In the genomic region with DNA sequence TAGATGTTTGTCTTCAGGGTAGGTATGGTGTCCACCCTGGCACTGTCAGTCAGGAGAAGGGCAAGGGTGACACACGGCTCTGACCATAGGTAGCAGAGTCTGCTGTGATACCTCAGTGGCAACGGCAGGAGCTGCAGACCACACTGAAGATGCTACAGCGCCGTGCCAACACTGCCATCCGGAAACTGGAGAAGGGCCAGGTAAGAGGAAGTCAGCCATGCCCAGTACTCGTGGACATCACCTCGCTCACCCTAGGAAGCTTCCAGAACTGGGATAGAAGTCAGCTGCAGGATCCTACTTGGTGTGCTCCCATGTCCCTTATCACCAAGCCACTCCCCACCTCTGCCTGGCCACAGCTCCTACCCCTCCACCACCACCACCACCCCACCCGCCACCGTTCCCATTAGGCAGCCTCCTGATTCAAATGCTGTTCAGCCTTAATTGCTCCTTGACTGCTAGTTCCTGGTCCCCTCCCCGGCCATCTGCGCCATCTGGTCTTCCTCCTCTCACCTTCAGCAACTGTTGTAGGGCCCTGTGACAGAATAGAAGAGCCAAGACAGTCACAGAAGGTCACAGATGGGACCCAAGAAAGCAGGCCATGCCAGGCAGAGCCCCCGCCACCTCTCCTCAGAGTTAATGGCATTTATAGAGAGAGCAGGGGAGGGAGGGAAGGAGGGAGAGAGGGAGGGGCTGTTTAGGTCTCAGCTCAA, we compare ENCODE assay signal across 23 mouse cellular contexts. TPM values are rescaled to one million over a fixed set of nuclear protein-coding genes. Genes with fewer than 3 reads are reported as not detected.
DNase-seq lines count a peak whose midpoint lies in the region; ATAC-seq and TF ChIP-seq lines count a peak whose summit lies in the region.
"Had no signal": no experiment of that assay in that cellular context is flagged by ENCODE, and none has a peak within 500 bp of the region (broad histone marks: within the 10 kb centered on the region; RNA-seq: fewer than 3 reads in every experiment).

No protein-coding gene starts in this region.

- peaks cover 25% of the 10 kb centered on the region for H3K4me1 ChIP-seq in hindbrain, embryonic 10.5 days (replicated peaks)
- peaks cover 3% of the 10 kb centered on the region; the same call in 1 of the 2 replicates for H3K4me1 ChIP-seq in hindbrain, embryonic 14.5 days (replicated peaks; ENCODE audit: control insufficient read depth, insufficient read depth, low read length)
- H3K4me1 ChIP-seq in cerebellum, adult 2 months (ENCODE audit: control insufficient read depth, insufficient read depth, low read length) = peaks cover 57% of the 10 kb centered on the region
- peaks cover 28% of the 10 kb centered on the region for H3K4me1 ChIP-seq in hindbrain, embryonic 13.5 days (replicated peaks)

- H3K9me3 ChIP-seq in hindbrain, embryonic 10.5 days = no peaks in the 10 kb centered on the region
- no peaks in the 10 kb centered on the region for H3K9me3 ChIP-seq in hindbrain, embryonic 14.5 days (ENCODE audit: control insufficient read depth, low read length)
- no peaks in the 10 kb centered on the region for H3K9me3 ChIP-seq in hindbrain, embryonic 13.5 days
- H3K9me3 ChIP-seq: embryonic facial prominence, embryonic 15.5 days; heart, embryonic 13.5 days; kidney, embryonic 15.5 days; limb, embryonic 12.5 days; liver, embryonic 13.5 days; lung, embryonic 15.5 days; midbrain, embryonic 13.5 days had no signal

- WGBS in hindbrain, embryonic 10.5 days = 90% methylated on average over 12 of the region's 12 CpGs
- whole genome bisulfite sequencing in hindbrain, embryonic 14.5 days = 83% methylated on average over 12 of the region's 12 CpGs
- WGBS in cerebellum, adult 2 months = 8% methylated on average over 12 of the region's 12 CpGs
- 79% methylated on average over 12 of the region's 12 CpGs for WGBS in hindbrain, embryonic 13.5 days

- peaks cover 12% of the 10 kb centered on the region for H3K27me3 ChIP-seq in hindbrain, embryonic 10.5 days (ENCODE audit: insufficient read depth, poor library complexity, severe bottlenecking)
- H3K27me3 ChIP-seq in hindbrain, embryonic 14.5 days (ENCODE audit: control insufficient read depth, insufficient read depth, low read length) = no peaks in the 10 kb centered on the region
- no peaks in the 10 kb centered on the region for H3K27me3 ChIP-seq in cerebellum, adult 2 months (ENCODE audit: control insufficient read depth, insufficient read depth, low read length)
- H3K27me3 ChIP-seq in hindbrain, embryonic 13.5 days = peaks cover 4% of the 10 kb centered on the region

- no peak overlapping the region for H3K4me2 ChIP-seq in hindbrain, embryonic 14.5 days (replicated peaks)
- H3K4me2 ChIP-seq in hindbrain, embryonic 13.5 days = no peak overlapping the region
- H3K4me2 ChIP-seq: embryonic facial prominence, embryonic 15.5 days; heart, embryonic 13.5 days; kidney, embryonic 15.5 days; limb, embryonic 12.5 days; liver, embryonic 13.5 days; lung, embryonic 15.5 days; midbrain, embryonic 13.5 days had no signal

- no peak; the same call in 1 of the 2 replicates for TF ChIP-seq CTCF in cerebellum, adult 2 months (IDR thresholded peaks at IDR 0.05; ENCODE audit: borderline replicate concordance, insufficient read depth, low read depth, low read length)
- TF ChIP-seq CTCF in layer of hippocampus, adult 2 months (conservative IDR thresholded peaks at IDR 0.05) = no peak

- ATAC-seq in hindbrain, embryonic 14.5 days (ENCODE audit: low FRiP score) = no peak
- ATAC-seq in hindbrain, embryonic 13.5 days (ENCODE audit: low FRiP score) = no peak
- ATAC-seq: intestine, embryonic 16.5 days; midbrain, embryonic 13.5 days had no signal

- intact Hi-C loops in left cerebral cortex, postnatal 10 days (cut with DNase I) = no loop called here

- H3K27ac ChIP-seq in hindbrain, embryonic 10.5 days = peak overlapping the region; percentile 56
- H3K27ac ChIP-seq in hindbrain, embryonic 14.5 days = no peak overlapping the region
- H3K27ac ChIP-seq in cerebellum, adult 2 months (ENCODE audit: insufficient read depth, low read length) = peak overlapping the region; percentile 84
- no peak overlapping the region for H3K27ac ChIP-seq in hindbrain, embryonic 13.5 days
- H3K27ac ChIP-seq in layer of hippocampus, adult 2 months = no peak overlapping the region
- H3K27ac ChIP-seq: embryonic facial prominence, embryonic 15.5 days; heart, embryonic 13.5 days; kidney, embryonic 15.5 days; left cerebral cortex, adult 2 months; limb, embryonic 12.5 days; liver, embryonic 13.5 days; lung, embryonic 15.5 days; macrophage; midbrain, embryonic 13.5 days had no signal

- no peak for TF ChIP-seq POLR2A in cerebellum, adult 2 months (IDR thresholded peaks at IDR 0.05; ENCODE audit: borderline replicate concordance, insufficient read depth, low read length)

- H3K36me3 ChIP-seq in hindbrain, embryonic 10.5 days = peaks cover 58% of the 10 kb centered on the region
- H3K36me3 ChIP-seq in hindbrain, embryonic 14.5 days (replicated peaks; ENCODE audit: control insufficient read depth, insufficient read depth) = peaks cover 20% of the 10 kb centered on the region
- H3K36me3 ChIP-seq in hindbrain, embryonic 13.5 days = peaks cover 30% of the 10 kb centered on the region

- H3K4me3 ChIP-seq in hindbrain, embryonic 10.5 days = no peak overlapping the region
- no peak overlapping the region for H3K4me3 ChIP-seq in hindbrain, embryonic 14.5 days (replicated peaks; ENCODE audit: low read length)
- no peak overlapping the region for H3K4me3 ChIP-seq in cerebellum, adult 2 months (replicated peaks; ENCODE audit: insufficient read depth, low read depth, low read length)
- H3K4me3 ChIP-seq in hindbrain, embryonic 13.5 days = no peak overlapping the region
- H3K4me3 ChIP-seq in layer of hippocampus, adult 2 months = no peak overlapping the region
- H3K4me3 ChIP-seq: embryonic facial prominence, embryonic 15.5 days; heart, embryonic 13.5 days; kidney, embryonic 15.5 days; left cerebral cortex, adult 2 months; limb, embryonic 12.5 days; liver, embryonic 13.5 days; lung, embryonic 15.5 days; midbrain, embryonic 13.5 days had no signal

- no peak overlapping the region for H3K9ac ChIP-seq in hindbrain, embryonic 14.5 days
- H3K9ac ChIP-seq in hindbrain, embryonic 13.5 days = peak overlapping the region; percentile 24; the same call in 1 of the 2 replicates
- H3K9ac ChIP-seq: embryonic facial prominence, embryonic 15.5 days; heart, embryonic 13.5 days; kidney, embryonic 15.5 days; limb, embryonic 12.5 days; liver, embryonic 13.5 days; lung, embryonic 15.5 days; midbrain, embryonic 13.5 days had no signal

- DNase-seq in hindbrain, embryonic 10.5 days (ENCODE audit: low spot score) = no peak
- DNase-seq in hindbrain, embryonic 14.5 days (ENCODE audit: low spot score) = no peak
- DNase-seq in brain, adult 2 months (ENCODE audit: low read depth, low spot score) = peak; percentile 98
- DNase-seq in cerebellum, adult 2 months = peak; percentile 92 to 95
- no peak for DNase-seq in layer of hippocampus, adult 2 months (ENCODE audit: low spot score in 2 of 2)
- DNase-seq in left cerebral cortex, postnatal 10 days (ENCODE audit: extremely low spot score in 1 of 2, low spot score in 2 of 2) = no peak
- DNase-seq: adrenal gland, postnatal 10 days; embryo, embryonic 11 days; heart, postnatal 36 days; liver, embryonic 13.5 days; right cerebral cortex, postnatal 14 days; thymus, postnatal 36 days had no signal

RNA-seq across cellular contexts. Expression of gene Tcte1, which starts 4.3 kb away (rescaled TPM):
- polyA plus RNA-seq in hindbrain, embryonic 10.5 days (2016; fragmentation: Nextera tagmentation; extraction: Ambion mirVana) = 1.7 and 3.8 TPM in 2 replicates
- polyA plus RNA-seq in hindbrain, embryonic 14.5 days (2014; fragmentation: Nextera tagmentation; extraction: Ambion mirVana) = 3.8 TPM in 2 replicates
- 0.61 and 0.74 TPM in 2 replicates for polyA plus RNA-seq in cerebellum, adult 2 months (2012; rRNA removed)
- polyA plus RNA-seq in hindbrain, embryonic 13.5 days (2015; fragmentation: Nextera tagmentation; extraction: Ambion mirVana) = 3.0 TPM in 2 replicates
- total RNA-seq in layer of hippocampus, adult 2 months (2021) = 1 to 10 TPM in 1 of 2 experiments, under 1 TPM in 1; 0.56 to 1.0 TPM
- total RNA-seq in left cerebral cortex, postnatal 10 days (2021) = 1 to 10 TPM in 1 of 2 experiments, under 1 TPM in 1; 0.45 to 1.0 TPM
- total RNA-seq: adrenal gland, postnatal 10 days; heart, postnatal 36 days had no signal
- polyA plus RNA-seq: liver, embryonic 13.5 days; macrophage had no signal

RNA-seq across cellular contexts. Expression of gene Aars2, which starts 12.3 kb away (rescaled TPM):
- polyA plus RNA-seq in hindbrain, embryonic 10.5 days (2016; fragmentation: Nextera tagmentation; extraction: Ambion mirVana) = 27.7 and 35.0 TPM in 2 replicates
- polyA plus RNA-seq in hindbrain, embryonic 14.5 days (2014; fragmentation: Nextera tagmentation; extraction: Ambion mirVana) = 15.2 and 15.8 TPM in 2 replicates
- polyA plus RNA-seq in cerebellum, adult 2 months (2012; rRNA removed) = 43.9 and 44.3 TPM in 2 replicates
- polyA plus RNA-seq in hindbrain, embryonic 13.5 days (2015; fragmentation: Nextera tagmentation; extraction: Ambion mirVana) = 17.4 and 19.1 TPM in 2 replicates
- 10 to 100 TPM; 25.2 to 26.3 TPM for total RNA-seq in layer of hippocampus, adult 2 months (2021)
- total RNA-seq in left cerebral cortex, postnatal 10 days (2021) = 10 to 100 TPM; 21.2 to 23.4 TPM

RNA-seq across cellular contexts. Expression of gene Tmem151b, which starts 30.6 kb away (rescaled TPM):
- polyA plus RNA-seq in hindbrain, embryonic 10.5 days (2016; fragmentation: Nextera tagmentation; extraction: Ambion mirVana) = 7.2 and 10.6 TPM in 2 replicates
- 15.7 and 16.8 TPM in 2 replicates for polyA plus RNA-seq in hindbrain, embryonic 14.5 days (2014; fragmentation: Nextera tagmentation; extraction: Ambion mirVana)
- 125 and 130 TPM in 2 replicates for polyA plus RNA-seq in cerebellum, adult 2 months (2012; rRNA removed)
- 26.6 and 27.3 TPM in 2 replicates for polyA plus RNA-seq in hindbrain, embryonic 13.5 days (2015; fragmentation: Nextera tagmentation; extraction: Ambion mirVana)
- 100 to 1,000 TPM; 106 to 112 TPM for total RNA-seq in layer of hippocampus, adult 2 months (2021)
- total RNA-seq in left cerebral cortex, postnatal 10 days (2021) = 100 to 1,000 TPM in 1 of 2 experiments, 10 to 100 TPM in 1; 99.5 to 104 TPM

RNA-seq across cellular contexts. Expression of gene Nfkbie, which starts 36.6 kb away (rescaled TPM):
- polyA plus RNA-seq in hindbrain, embryonic 10.5 days (2016; fragmentation: Nextera tagmentation; extraction: Ambion mirVana) = 8.3 and 9.7 TPM in 2 replicates
- 4.3 and 4.7 TPM in 2 replicates for polyA plus RNA-seq in hindbrain, embryonic 14.5 days (2014; fragmentation: Nextera tagmentation; extraction: Ambion mirVana)
- 12.5 and 13.5 TPM in 2 replicates for polyA plus RNA-seq in cerebellum, adult 2 months (2012; rRNA removed)
- 5.6 and 6.5 TPM in 2 replicates for polyA plus RNA-seq in hindbrain, embryonic 13.5 days (2015; fragmentation: Nextera tagmentation; extraction: Ambion mirVana)
- 1 to 10 TPM; 2.6 to 2.7 TPM for total RNA-seq in layer of hippocampus, adult 2 months (2021)
- total RNA-seq in left cerebral cortex, postnatal 10 days (2021) = 1 to 10 TPM; 2.5 to 2.6 TPM

RNA-seq across cellular contexts. Expression of gene Spats1, which starts 43.7 kb away (rescaled TPM):
- polyA plus RNA-seq in hindbrain, embryonic 10.5 days (2016; fragmentation: Nextera tagmentation; extraction: Ambion mirVana) = 0.31 and 0.36 TPM in 2 replicates
- 1.5 and 2.2 TPM in 2 replicates for polyA plus RNA-seq in hindbrain, embryonic 14.5 days (2014; fragmentation: Nextera tagmentation; extraction: Ambion mirVana)
- 2.6 TPM in 2 replicates for polyA plus RNA-seq in cerebellum, adult 2 months (2012; rRNA removed)
- 2.0 and 2.1 TPM in 2 replicates for polyA plus RNA-seq in hindbrain, embryonic 13.5 days (2015; fragmentation: Nextera tagmentation; extraction: Ambion mirVana)
- total RNA-seq in layer of hippocampus, adult 2 months (2021) = 1 to 10 TPM; 4.8 TPM
- 1 to 10 TPM; 4.9 to 5.0 TPM for total RNA-seq in left cerebral cortex, postnatal 10 days (2021)
- polyA plus RNA-seq: large intestine, adult 2 months; macrophage had no signal

Comparison
In these comparisons a context has a peak if more than half of its experiments do, and no peak if none do; other contexts are left out.
1. H3K27ac ChIP-seq: peak in hindbrain, embryonic 10.5 days (single experiment) and cerebellum, adult 2 months (single experiment); none in hindbrain, embryonic 14.5 days (single experiment), hindbrain, embryonic 13.5 days (single experiment) and layer of hippocampus, adult 2 months (single experiment).
2. DNase-seq: peak in brain, adult 2 months (single experiment) and cerebellum, adult 2 months (2 of 2); none in hindbrain, embryonic 10.5 days (single experiment), hindbrain, embryonic 14.5 days (single experiment), layer of hippocampus, adult 2 months (0 of 2) and left cerebral cortex, postnatal 10 days (0 of 2).